Mouse (Mus musculus) stomach, postnatal 0 days (tissue): Measurements from ENCODE around the gene Phlda2. TPM values are rescaled to one million over a fixed set of nuclear protein-coding genes. Genes with fewer than 3 reads are reported as not detected.
A peak's percentile ranks its signal among the peaks of the same experiment; 100 is the strongest.
"Not testable (repeated sequence)": the region's sequence is repeated elsewhere in the genome, so short reads cannot be mapped to it uniquely, and the experiment has no call there.

ENCODE experiments used
- ATAC-seq: fragments of 200-750 bp; cut with Nextera tagmentation; 2 replicates; pipeline ENCODE4 v1.8.0; 2017; ENCODE audit not compliant: low FRiP score, low TSS enrichment
- DNase-seq: peaks from one replicate; pipeline ENCODE4 v3.0.0-alpha.2; 2016; ENCODE audit warnings: low spot score
- H3K27ac ChIP-seq: fragments of 300-500 bp; sonication (generic); replicated peaks from 2 replicates; pipeline ENCODE4 v1.5.1; 2014; ENCODE audit warnings: mild to moderate bottlenecking, control low read depth
- H3K27me3 ChIP-seq: fragments of 300-500 bp; sonication (generic); 2 replicates; pipeline ENCODE4 v1.6.1; 2014; ENCODE audit warnings: low read length; ENCODE audit not compliant: control insufficient read depth, insufficient read depth
- H3K36me3 ChIP-seq: fragments of 300-500 bp; sonication (generic); 2 replicates; pipeline ENCODE4 v1.6.1; 2014; ENCODE audit warnings: low read length, mixed read lengths; ENCODE audit not compliant: control insufficient read depth, insufficient read depth
- H3K4me1 ChIP-seq: fragments of 300-500 bp; sonication (generic); replicated peaks from 2 replicates; pipeline ENCODE4 v1.6.1; 2014; ENCODE audit warnings: antibody characterized with exemption; ENCODE audit not compliant: control insufficient read depth, insufficient read depth
- H3K4me2 ChIP-seq: fragments of 300-500 bp; sonication (generic); replicated peaks from 2 replicates; pipeline ENCODE4 v1.6.1; 2014; ENCODE audit warnings: low read depth, mild to moderate bottlenecking, control low read depth, moderate library complexity
- H3K4me3 ChIP-seq: fragments of 300-500 bp; sonication (generic); 2 replicates; pipeline ENCODE4 v1.5.1; 2014; ENCODE audit warnings: low read depth, low read length, control low read depth
- H3K9ac ChIP-seq: fragments of 300-500 bp; sonication (generic); 2 replicates; pipeline ENCODE4 v1.6.1; 2014; ENCODE audit warnings: mild to moderate bottlenecking, low read length, control low read depth, mixed read lengths
- H3K9me3 ChIP-seq: fragments of 300-500 bp; sonication (generic); 2 replicates; pipeline ENCODE4 v1.6.1; 2016; ENCODE audit warnings: low read length; ENCODE audit not compliant: control insufficient read depth
- CTCF ChIP-seq: IDR thresholded peaks from 2 replicates; pipeline ENCODE4 v1.5.1; 2016; ENCODE audit warnings: antibody characterized with exemption, low read depth, mild to moderate bottlenecking, moderate library complexity
- EP300 ChIP-seq: optimal IDR thresholded peaks from 2 replicates; pipeline ENCODE3; 2016; ENCODE audit warnings: antibody characterized with exemption
- WGBS: fragments of 180-500 bp; shearing (Covaris S2); extraction: QIAGEN DNeasy Blood & Tissue Kit; methylation state at CpG from one replicate; pipeline ENCODE4 v1.1.7; 2014; 5-methylcytosine and 5-hydroxymethylcytosine counted together
- polyA plus RNA-seq: library from polyadenylated mRNA; unstranded; fragments of >200 nt; fragmentation: Nextera tagmentation; extraction: Ambion mirVana; gene quantifications from 2 replicates; pipeline ENCODE4 v1.2.1, GENCODE M21; 2015

Phlda2 gene
- polyA plus RNA-seq, 1 experiment from 2014 or later: 16.8 TPM

- H3K4me3 ChIP-seq: no peak overlapping the region
- 95% methylated on average over 2 of the region's 2 CpGs for WGBS
- DNase-seq (peak; percentile 38), ATAC-seq (no peak)
- TF ChIP-seq CTCF (peak; percentile 75), EP300 (no peak)
- H3K36me3 ChIP-seq: 0 out of 2 replicates have a peak, but pooled peaks cover 2% of the 10 kb centered on the region
- H3K4me1 ChIP-seq: 0 out of 2 replicates have a peak, but pooled peaks cover 2% of the 10 kb centered on the region
- H3K4me2 ChIP-seq: no peak overlapping the region
- H3K9me3 ChIP-seq: no peaks in the 10 kb centered on the region
- no peak overlapping the region for H3K9ac ChIP-seq
- H3K27ac ChIP-seq: no peak overlapping the region
- H3K27me3 ChIP-seq: no peaks in the 10 kb centered on the region
These were observed 41.4 kb upstream of the Phlda2 start for GRCm38 (mm10) chr7:143544368-143544767.

GRCm38 (mm10) chr7:143538671-143539070 is 35.7 kb upstream of the Phlda2 start:
- Histone ChIP-seq H3K9me3 (no peaks in the 10 kb centered on the region), H3K9ac (no peak overlapping the region), H3K4me3 (no peak overlapping the region), H3K36me3 (peaks cover 21% of the 10 kb centered on the region), H3K27me3 (no peaks in the 10 kb centered on the region), H3K4me2 (no peak overlapping the region), H3K4me1 (no peaks in the 10 kb centered on the region), H3K27ac (no peak overlapping the region)
- ATAC-seq (no peak), DNase-seq (no peak)
- TF ChIP-seq EP300 (no peak), CTCF (no peak)
- 73% methylated on average over 1 of the region's 1 CpGs for whole genome bisulfite sequencing

- not testable (repeated sequence) for H3K4me2 ChIP-seq, H3K9me3 ChIP-seq, H3K9ac ChIP-seq, H3K4me1 ChIP-seq, H3K4me3 ChIP-seq, DNase-seq, H3K27me3 ChIP-seq, ATAC-seq, H3K27ac ChIP-seq
- H3K36me3 ChIP-seq: peaks cover 21% of the 10 kb centered on the region
- WGBS: 78% methylated on average over 6 of the region's 6 CpGs
These were observed 35.3 kb upstream of the Phlda2 start for GRCm38 (mm10) chr7:143538229-143538628.

- Histone ChIP-seq H3K36me3 (peaks cover 29% of the 10 kb centered on the region), H3K4me1 (no peaks in the 10 kb centered on the region), H3K4me2 (no peak overlapping the region), H3K9me3 (no peaks in the 10 kb centered on the region), H3K27ac (no peak overlapping the region), H3K9ac (no peak overlapping the region), H3K4me3 (no peak overlapping the region), H3K27me3 (no peaks in the 10 kb centered on the region)
- TF ChIP-seq CTCF: no peak
- no peak for TF ChIP-seq EP300
- ATAC-seq: no peak
- 83% methylated on average over 3 of the region's 3 CpGs for WGBS
- DNase-seq: no peak
These were observed 33.3 kb upstream of the Phlda2 start for GRCm38 (mm10) chr7:143536251-143536650.

GRCm38 (mm10) chr7:143533284-143533683 is 30.3 kb upstream of the Phlda2 start:
- no peaks in the 10 kb centered on the region for H3K9me3 ChIP-seq
- no peaks in the 10 kb centered on the region for H3K27me3 ChIP-seq
- TF ChIP-seq EP300: no peak
- TF ChIP-seq CTCF: no peak
- no peak overlapping the region for H3K27ac ChIP-seq
- H3K4me3 ChIP-seq: no peak overlapping the region
- DNase-seq: no peak
- H3K36me3 ChIP-seq: peaks cover 38% of the 10 kb centered on the region
- WGBS: 69% methylated on average over 2 of the region's 2 CpGs
- no peaks in the 10 kb centered on the region for H3K4me1 ChIP-seq
- no peak for ATAC-seq
- no peak overlapping the region for H3K4me2 ChIP-seq
- H3K9ac ChIP-seq: no peak overlapping the region

- no peak for ATAC-seq
- no peaks in the 10 kb centered on the region for H3K4me1 ChIP-seq
- no peak overlapping the region for H3K4me3 ChIP-seq
- 88% methylated on average over 1 of the region's 1 CpGs for WGBS
- no peaks in the 10 kb centered on the region for H3K27me3 ChIP-seq
- no peaks in the 10 kb centered on the region for H3K9me3 ChIP-seq
- TF ChIP-seq CTCF: no peak
- TF ChIP-seq EP300: no peak
- DNase-seq: no peak
- H3K36me3 ChIP-seq: peaks cover 34% of the 10 kb centered on the region
- H3K27ac ChIP-seq: no peak overlapping the region
- H3K4me2 ChIP-seq: no peak overlapping the region
- H3K9ac ChIP-seq: no peak overlapping the region
These were observed 29.5 kb upstream of the Phlda2 start for GRCm38 (mm10) chr7:143532410-143532809.
